Mouse (Mus musculus) ZHBTc4 (cell line): Measurements from ENCODE around the gene Tmem178b.

Experiments
- DNase-seq: peaks from one replicate; pipeline ENCODE4 v3.0.0-alpha.2; 2011; ENCODE audit warnings: low read depth, low spot score

Gene Tmem178b

DNA sequence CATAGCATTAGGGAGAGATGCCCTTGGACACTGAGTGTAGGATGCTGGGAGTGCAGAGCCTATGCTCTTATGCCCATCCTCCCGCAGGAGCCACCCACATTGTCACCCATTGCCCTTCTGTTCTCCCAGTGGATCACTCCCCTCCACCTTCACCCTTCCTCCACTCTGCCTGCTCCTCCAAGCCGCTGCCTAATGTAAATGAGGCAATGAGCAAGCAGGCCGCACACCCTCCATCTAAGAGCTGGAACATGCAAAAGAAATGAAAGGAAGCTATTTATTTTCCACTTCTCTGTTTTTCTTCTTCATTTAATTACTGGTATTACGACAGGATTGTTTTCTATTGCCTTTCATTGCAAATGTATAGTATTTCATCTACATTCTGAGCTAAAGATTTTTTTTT, 142.1 kb downstream of the Tmem178b start:
- DNase-seq = no peak

DNA sequence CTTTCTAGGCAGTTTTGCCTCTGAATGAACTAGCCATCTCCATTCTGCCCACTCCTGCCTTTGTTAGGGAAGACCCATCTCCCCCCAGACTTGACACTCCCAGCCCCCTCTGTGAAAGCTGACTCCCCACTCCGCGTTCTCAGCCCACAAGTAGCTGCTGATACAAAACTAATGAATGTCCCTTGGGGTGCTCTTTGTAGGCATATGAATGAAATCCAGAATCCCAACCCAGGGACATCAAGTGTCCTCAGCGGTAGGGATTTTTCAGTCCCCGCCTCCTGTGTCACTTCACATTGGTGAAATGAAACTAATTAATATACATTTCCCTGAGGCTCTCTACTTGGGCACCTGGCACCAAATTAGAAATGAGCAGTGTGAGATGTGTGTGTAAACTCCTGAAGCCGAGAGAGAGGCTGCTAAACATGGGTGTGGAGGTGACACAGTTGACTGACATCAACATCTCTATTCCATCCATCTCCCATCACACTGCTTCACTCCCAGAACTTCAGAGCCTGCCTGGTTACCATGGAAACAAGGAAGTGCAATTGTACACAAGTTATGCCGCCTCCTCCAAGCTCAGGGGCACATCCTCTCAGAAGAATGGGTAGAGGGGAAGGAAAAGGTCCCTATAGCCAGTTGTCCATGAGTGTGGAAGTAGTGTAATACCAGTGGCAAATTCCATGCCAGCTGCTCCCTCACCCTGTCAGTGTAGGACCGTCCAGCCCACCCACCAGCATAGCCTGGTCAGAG, 142.8 kb downstream of the Tmem178b start:
- DNase-seq = peak; percentile 42

DNA sequence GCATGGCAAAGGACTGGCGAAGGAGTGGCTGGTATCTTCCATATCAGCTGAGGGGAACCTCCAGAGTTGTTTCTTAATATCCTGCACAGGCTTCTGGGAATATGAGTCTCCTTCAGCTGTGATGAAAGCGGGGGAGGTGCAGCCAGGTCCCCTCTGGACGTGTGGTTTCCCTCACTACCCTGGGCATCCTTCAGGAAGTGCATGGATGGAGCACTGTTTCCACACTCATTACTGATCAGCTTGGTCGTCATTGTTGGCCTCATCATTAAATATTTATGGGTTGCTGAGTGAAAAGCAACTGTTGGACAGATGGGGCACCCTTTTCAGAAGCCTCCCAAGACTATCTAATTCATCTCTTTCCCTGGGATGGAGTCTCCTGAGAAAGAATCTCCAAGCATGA, 146.3 kb downstream of the Tmem178b start:
- DNase-seq = no peak

- DNase-seq = no peak
Observed at GRCm38 (mm10) chr6:40023592-40024335, 150.7 kb downstream of the Tmem178b start.

- DNase-seq = no peak
Observed at GRCm38 (mm10) chr6:40024336-40024934, 151.4 kb downstream of the Tmem178b start.

DNA sequence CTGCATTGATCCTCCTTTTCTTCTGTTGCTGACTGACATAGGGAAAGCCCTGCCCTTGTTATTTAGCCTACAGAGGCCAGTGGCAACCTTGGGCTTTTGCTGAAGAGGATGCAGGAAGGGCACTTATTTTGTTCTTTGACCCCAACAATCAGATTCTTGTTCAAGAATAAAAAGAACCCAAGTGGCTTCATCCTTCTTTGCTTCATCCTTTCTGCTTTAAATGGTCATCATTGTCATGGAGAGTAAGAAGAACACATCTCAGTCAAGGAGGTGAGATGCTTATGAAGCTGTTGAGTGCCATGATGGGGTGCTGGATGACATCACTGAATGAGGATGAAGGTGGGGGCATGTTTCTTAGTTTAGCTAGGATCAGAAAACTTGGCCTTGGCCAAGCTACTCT, 159.8 kb downstream of the Tmem178b start:
- peak; percentile 19 for DNase-seq

DNA sequence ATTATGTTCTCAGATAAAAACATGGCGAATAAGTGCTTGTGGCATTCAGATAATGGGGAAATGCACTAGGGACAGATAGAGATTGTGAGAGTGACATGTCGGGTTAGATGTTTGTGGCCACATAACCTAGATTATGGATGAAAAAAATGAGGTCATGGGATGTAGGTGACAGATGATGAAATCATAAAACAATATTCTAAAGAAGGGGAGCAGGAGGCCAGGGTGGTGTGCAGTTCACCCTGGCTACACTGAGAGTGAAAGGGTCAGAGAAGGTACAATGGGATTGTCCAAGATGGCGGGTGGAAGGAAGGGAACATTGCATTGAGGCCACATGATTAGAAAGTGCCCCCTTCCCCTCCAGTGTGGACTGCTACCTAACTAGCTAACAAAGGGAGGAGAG, 160.9 kb downstream of the Tmem178b start:
- no peak for DNase-seq

- DNase-seq = peak; percentile 21
Observed at GRCm38 (mm10) chr6:40048969-40049908, 176.2 kb downstream of the Tmem178b start.

DNA sequence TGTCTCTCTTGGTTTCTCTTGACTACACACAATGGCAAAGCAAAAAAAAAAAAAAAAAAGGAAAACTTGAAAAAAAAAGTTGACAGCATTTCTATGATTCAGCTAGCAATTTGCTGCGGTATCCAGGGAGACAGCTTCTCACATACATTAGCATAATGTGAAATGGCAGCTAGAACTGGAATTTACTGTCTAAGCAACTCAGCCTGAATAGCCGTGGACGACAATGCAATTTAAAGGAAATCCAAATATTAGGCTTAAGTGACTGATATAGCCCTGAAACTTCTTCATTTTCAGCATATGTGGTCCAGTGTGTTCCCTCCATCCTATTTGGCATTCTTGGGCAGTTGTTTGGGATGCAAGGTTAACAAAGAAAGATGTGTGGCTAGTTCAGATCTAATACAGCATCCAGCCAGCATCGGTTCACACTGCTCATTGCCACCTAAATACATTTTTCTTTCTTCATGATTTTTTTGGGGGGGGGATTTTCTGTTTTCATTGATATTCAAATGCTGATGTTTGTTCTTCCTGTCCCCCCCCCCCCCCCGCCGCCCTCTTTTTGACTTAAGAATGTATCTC, 176.9 kb downstream of the Tmem178b start:
- DNase-seq = no peak

- DNase-seq = no peak
Observed at GRCm38 (mm10) chr6:40051698-40052097, 178.6 kb downstream of the Tmem178b start.

GRCm38 (mm10) chr6:40052593-40052992, 179.5 kb downstream of the Tmem178b start:
- no peak for DNase-seq

- no peak for DNase-seq
Observed at GRCm38 (mm10) chr6:40059466-40059865, 186.4 kb downstream of the Tmem178b start.

DNA sequence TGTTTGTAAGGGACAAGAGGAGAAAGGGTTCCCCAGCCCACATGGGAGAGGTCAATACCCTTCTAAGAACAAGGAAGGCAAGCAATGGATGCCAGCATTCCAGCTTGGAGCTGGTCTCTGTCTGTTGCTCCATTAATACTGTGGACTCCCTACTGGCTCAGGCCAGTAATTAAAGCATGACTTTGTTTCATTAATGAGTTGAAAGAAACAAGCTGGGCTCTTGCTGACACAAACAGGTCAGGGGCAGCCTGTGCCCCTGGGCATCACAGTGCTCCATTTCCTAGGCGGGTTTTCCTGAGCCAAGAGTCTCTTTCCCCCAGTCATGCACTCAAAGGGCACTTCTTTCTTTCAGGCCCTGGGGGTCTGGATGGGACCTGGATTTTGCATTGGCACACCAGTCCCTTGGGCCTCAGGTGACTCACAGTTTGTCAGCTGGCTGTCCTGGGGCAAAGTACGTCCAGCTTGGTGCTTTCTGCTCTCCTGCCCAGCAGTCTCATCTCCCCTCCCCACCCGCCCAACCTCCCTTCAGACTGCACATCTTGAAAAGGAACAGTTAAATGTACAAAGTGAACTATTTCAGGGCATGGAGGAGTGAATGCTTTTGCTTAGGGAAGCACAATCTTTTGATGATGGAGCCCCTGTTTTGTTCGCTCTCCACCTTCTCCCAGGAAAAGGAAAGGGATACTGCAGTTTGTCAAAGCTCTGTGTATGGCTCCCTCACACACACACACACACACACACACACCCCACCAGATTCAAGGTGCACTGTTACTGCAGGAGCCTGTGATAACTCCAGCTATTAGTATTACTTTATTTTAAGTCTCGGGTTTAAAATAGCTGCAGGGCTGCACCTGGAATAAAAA, 188.5 kb downstream of the Tmem178b start:
- no peak for DNase-seq

DNA sequence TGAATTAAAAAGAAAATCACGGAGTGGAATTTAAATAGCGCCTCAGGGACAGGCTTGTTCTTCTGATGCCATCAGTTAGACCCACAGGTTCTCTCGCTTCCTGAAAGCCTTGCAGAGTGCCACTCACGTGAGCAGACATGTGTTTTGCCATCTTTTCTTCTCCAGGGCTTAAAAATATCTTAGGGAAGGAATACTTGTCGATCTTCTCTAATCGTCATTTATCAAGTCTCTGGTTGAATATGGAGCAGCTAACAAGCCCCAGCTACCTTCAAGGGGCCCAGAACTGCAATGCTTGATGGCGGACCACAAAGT, 189.1 kb downstream of the Tmem178b start:
- DNase-seq = no peak

GRCm38 (mm10) chr6:40063438-40063837, 190.4 kb downstream of the Tmem178b start:
- DNase-seq = no peak

DNA sequence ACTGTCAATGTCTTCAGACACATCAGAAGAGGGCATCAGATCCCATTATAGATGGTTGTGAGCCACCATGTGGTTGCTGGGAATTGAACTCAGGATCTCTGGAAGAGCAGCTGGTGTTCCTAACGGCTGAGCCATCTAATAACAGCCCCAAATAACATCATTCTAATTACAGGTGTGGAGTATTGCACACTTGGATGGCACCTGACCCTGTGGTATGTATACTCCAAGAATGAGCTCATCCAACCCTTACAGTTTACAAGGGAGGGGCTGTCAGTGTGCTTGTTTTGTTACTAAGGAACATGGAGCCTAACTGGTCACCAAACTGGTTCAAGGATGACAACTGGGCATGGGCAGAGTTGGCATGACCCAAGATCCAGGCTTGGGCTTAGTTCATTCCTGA, 190.8 kb downstream of the Tmem178b start:
- no peak for DNase-seq

GRCm38 (mm10) chr6:40064342-40064741, 191.3 kb downstream of the Tmem178b start:
- DNase-seq = no peak

DNA sequence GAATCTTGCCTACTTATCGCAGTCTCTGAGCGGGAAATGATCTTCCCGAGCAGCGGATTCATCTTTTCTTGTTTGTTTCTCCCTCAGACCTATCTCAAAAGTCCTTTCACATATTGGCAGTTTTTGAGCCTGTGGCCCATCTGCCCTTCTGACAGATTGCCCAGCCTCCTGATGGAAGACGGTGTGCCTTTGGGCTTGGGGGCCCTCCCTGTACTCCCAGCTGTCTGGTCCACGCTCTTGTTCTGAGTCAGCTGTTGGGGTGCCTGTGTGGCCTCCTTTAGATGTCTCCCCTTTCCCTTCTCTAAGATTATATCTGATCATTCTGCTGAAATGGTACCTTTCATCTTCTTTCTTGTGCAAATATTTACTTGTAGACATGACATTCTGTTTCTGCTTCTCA, 195.4 kb downstream of the Tmem178b start:
- no peak for DNase-seq

DNA sequence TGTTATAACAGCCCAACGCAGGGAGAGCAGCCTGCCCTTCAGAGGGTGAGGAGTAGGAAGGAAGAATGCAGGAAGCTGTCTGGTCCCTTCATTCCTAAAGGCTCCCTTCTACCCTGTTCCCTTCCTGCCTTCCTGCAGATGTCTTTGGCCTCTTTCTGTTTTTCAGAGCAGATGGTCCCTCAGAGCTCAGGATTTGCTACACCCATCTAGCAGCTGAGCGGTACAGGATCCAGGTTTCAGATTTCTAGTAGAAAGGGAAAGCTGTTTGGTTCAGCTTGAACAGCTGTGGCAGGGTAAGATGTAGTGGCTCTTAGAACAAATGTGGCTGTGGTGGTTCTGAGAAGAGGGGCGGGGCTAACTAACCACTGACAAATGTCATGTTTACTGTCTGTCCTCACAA, 197.9 kb downstream of the Tmem178b start:
- DNase-seq = no peak

DNA sequence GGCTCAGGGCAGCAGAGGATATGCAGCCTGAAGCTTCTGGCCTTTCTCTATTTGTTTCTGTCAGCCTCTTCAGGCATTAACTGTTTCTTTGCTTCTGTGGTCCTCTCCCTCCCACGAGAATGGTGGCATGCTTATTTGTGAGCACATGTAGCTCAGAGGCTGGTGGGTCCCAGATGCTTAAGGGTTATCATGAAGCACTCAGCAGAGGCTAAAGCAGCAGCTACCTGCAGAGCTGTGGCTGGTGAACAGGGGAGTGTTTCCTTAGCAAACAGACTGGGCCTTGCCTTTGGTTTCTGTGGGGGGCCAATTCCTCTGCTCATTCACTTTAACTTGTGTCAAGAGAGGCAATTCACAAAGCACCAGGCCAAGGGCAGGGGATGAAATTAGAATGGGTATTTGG, 203.0 kb downstream of the Tmem178b start:
- no peak for DNase-seq
